Mouse (Mus musculus) urinary bladder, postnatal 36 days (tissue): Measurements from ENCODE around the gene Ptges2.

Experiments
- DNase-seq, 2 experiments: peaks; one replicate each; pipeline ENCODE4 v3.0.0; 2022; ENCODE audit warnings: low spot score in 2 of 2, mixed read lengths in 1 of 2

Gene Ptges2

DNA sequence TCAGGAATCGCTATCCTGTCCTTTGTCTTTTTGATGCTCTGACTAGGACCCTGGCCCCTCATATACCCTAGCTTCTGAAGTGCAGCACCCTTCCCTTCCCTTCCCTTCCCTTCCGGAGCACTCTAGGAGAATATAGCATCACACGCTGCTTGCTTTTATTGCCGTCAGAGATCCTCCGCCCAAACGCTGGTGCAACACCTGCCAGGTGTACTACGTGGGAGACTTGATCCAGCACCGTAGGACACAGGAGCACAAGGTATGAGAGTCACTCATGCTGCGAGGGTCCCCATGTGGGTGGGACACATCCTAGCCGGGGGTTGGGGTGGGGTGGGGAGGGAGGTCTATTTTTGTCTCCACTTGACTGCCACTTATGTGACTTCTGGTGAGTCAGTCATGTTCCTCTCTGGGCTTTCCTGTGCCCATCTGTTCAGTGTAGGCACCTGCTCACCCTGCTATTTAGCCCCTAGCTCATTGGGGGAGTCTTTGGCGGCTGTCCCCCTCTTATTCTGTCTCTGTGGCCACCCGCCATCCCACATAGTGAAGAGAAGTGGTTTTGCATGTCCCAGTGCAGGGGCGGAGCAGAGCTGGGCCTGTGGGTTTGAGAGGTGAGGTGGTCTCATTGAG is 20.3 kb upstream of the Ptges2 start:
- DNase-seq: no peak

DNA sequence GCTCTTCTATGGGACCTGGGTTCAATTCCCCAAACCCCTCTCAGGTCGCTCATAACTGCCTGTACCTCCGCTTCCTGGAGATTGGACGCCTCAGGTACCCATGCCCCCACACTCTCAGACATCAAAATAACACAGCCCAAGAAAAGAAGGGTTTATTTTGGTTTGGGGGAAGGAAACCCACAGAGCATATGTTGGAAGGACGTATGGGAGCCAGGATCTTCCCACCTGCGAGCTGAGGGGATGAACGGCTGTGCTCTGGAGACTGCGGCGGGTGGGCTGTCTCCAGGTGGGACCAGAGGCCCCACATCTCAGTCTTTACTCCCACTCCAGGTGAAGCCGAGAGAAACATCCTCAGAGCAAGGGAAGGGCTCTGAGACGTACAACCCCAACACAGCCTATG is 18.7 kb upstream of the Ptges2 start:
- no peak for DNase-seq

DNA sequence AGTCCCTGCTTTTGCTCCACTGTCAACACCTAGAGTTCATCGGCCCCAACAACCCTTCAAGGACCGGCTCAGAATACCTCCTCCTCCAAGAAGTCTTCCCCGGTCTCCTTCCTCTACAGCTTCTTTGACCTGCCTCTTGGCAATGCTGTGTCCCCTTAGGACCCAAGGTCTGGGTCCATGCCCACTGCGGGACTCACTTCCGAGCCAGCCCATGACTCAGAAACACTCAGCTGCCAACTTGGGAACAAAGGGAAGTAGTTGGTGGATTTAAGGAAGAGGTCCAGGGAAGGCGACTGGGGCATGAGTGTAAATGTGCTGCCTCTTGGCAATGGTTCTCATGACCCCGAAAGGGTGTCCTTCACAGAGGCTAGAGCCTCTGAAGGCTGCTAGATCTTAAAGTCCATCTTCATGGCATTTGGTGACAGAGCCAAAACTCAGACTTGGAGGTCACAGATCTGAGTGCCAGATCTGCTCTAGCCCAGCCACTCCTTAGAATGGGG is 15.6 kb upstream of the Ptges2 start:
- DNase-seq: no peak

DNA sequence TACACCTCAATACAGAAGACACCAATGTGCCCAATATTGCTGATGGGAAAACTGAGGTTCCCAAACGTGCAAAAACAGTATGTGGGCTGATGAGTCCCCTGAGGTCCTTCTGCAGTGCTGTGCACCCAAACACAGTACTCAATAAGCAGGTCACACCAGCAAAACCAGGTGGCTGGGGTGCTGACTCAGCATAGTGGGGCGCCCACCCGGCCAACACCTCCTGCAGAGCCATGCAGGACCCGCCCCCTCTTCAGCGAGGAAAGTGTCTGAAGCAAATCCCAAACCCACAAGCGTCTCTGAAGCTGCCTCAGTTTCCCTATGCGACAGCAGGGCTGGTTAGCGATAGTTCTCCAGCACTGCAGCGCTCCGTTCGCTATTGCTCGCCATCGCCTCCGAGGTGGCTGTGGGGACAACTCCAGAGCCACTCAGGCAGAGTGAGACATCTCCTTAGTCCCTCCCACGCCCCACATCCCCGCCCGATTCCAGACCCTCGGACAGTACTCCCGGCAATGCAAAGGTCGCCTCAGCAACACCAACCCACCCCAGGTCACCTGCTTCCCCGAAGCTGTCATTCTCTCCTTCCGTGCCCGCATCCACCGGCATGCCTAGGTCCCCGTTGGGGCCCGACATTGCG is 14.4 kb upstream of the Ptges2 start:
- DNase-seq: no peak

DNA sequence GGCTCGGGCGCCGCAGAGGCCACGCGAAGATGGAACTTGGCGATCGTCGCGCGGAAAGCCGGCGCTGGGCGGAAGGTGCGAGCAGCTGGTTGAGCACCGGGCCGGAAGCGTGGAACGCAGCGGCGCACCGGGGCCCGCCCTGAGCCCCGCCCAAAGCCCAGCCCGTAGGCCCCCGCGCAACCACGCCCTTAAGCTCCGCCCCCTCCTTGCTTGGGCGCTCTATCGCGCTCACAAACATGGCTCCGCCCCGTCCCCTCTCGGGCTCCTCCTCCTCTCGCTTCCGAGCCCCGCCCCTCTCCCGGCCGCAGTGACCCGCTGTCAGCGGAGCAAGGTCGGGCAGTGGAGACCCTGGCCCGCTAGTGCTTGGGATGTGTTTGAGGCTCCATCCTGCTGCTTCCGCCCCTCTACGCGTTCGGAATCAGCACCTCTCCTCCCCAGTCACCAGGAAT is 13.9 kb upstream of the Ptges2 start, which contains the start of gene 1110008P14Rik:
1110008P14Rik (minus strand) TSS at position 164 of the 449 bp plus-strand sequence.
- DNase-seq: peak; percentile 90 to 94

DNA sequence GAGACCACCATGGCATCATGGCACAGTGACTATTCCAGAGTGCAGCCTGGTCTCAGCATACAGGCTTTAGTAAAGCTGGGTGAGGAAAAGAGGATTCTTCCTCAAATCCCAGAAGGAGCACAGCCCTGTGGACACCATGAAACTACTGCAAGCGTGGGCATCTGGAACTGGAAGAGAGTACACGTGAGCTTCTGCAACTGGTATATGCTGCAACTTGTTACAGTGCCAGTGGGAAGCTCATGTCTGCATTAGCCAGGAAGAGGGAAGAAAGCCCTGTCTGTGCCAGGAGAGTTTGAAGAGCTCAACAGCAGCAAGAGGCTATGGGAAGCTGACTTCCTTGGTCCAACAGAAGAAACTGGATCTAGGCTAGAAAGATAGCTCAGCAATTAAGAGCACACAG is 13.0 kb upstream of the Ptges2 start:
- no peak for DNase-seq

DNA sequence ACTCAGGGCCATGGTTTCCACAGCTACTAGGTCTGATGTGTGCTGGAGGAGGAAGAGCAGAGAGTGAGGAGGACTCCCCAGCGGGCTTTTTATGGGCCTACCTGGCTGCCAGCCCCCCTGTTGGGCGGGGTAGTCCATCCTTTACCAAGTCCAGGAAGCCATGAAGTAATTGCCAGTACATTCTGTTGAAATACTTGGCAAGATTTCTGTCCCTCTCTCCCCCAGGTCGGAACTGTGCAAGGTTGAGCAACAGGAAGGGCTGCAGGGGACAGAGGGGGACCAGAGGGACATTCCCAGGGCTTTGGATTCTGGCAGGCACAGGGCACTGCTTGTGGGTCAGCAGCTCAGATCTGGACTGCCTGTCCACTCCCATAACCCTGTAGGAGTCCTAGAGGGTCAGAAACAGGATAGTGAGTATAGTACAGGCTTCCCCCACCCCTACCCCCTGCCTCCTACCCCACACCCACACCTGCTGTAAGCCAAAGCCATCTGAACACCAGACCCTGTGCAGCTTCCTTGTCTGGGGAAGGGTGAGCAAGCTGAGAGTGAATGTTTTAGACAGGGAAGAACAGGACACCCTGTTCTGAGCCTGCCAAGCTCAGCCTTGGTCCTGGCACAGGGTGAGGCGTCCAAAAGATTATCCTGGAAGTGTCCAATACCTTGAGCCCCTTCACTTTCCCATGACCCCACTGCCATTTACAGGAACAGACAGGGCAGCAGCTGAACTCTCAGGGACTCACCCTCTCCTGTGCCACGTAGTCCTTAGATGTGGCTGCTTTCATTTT is 7.8 kb upstream of the Ptges2 start, which contains the start of gene Lcn2:
Lcn2 (minus strand) TSS at position 547 of the 785 bp plus-strand sequence.
- no peak for DNase-seq

DNA sequence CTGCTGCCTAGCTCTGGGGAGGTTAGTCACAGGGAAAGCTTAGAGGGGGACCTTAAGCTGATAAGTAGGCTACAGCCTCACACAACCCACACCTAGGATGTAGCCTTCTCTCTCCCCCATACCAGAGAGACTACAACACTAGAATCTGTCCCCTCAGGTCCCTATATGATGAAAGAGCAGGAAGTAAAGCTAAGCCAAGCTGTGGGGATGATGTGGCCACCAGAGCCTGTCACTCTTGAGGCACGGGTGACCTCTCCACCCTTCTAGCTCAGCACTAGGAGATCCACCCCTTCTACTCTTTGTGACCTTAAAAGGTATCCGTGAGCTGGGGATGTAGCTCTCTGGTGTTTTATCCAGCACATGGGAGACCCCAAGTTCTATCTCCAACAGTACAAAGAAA is 6.5 kb upstream of the Ptges2 start:
- DNase-seq: no peak

GRCm38 (mm10) chr2:32390871-32391270 is 4.8 kb upstream of the Ptges2 start:
- DNase-seq: no peak

DNA sequence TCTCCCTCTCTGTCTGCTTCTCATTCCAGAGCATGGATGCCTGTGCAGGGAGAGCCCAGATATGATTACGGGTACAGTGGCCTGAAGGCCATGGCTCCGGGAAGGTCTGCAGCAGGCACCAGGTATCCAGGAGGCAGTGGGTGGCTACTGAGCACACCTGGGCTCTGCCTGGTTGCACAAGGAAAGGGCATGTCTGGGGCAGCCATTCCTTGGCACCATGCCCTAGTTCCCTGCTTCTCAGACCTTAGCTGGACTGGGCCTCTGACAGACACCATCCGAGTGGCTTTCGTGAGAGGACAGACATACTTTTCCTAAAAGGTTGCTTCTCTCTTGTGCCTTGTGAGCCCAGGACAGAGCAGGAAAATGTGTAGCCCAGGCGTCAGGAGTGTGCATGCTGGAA is 3.6 kb upstream of the Ptges2 start:
- DNase-seq: peak; percentile 18 to 43

DNA sequence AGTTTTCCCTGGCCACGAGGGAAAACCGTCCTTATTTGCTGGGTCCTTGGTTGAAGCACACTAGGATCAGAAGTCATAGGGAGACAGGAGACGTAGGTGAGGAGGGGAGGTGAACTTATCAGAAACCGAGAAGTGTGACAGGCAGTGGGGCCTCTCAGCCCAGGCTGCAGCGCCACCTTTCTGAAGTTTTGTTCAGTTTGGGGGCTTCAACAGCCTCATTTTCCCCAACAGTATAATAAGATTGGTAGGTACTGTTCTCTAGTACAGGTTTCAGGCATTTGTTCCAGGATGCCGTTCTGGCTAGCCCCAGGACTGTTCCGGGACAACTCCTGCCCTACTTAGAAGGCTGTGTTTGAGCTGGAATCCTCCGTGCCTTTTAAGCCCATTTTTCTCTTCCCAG is 723 bp upstream of the Ptges2 start:
- no peak for DNase-seq

DNA sequence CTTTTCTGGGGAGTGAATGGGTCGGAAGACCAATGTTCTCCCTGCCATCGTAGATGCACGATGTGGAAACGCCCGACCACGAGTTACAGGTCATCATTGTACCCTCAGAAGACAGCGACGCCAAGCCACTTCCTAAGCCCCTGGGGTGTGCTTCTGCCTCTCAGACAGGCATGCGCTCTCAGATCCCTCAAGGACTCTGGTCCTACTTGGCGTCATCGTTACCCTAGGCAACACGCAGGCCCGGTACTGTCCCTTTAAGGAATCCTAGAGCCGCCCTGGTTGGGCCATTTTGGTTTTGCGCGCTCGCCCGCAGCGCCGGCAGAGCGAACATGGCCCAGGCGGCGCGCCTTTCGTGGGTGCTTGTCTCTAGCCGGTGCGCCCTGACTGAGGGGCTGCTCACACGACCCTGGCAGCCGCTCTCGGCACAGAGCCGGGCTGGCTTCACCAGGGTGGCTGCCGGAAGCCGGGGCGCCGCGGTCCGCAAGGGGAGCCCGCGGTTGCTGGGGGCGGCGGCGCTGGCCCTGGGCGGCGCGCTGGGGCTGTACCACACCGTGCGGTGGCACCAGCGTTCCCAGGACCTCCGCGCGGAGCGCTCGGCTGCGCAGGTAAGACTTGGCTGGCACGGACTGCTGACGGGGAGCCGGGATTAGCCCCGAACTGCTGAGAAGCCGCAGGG is 388 bp downstream of the Ptges2 start:
- DNase-seq: peak; percentile 87 to 91

DNA sequence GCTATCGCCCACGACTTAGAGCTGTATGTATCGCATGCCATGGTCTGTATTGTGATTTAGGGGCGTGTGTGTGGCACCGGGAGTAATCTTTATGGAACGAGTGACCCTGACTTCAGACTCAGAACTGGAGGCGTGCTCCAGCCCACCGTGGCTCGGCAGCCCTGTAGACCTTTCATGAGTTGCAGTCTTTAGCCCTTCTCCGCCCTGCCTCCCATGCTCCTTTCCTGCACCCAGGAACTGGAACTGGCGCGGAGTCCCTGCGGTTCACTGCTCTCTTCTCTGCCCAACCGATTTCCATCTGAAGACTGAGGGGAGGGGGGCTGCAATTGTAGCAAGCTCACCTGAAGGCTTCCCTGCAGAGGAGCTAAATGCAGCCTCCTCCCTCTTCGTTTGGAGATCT is 999 bp downstream of the Ptges2 start:
- no peak for DNase-seq

DNA sequence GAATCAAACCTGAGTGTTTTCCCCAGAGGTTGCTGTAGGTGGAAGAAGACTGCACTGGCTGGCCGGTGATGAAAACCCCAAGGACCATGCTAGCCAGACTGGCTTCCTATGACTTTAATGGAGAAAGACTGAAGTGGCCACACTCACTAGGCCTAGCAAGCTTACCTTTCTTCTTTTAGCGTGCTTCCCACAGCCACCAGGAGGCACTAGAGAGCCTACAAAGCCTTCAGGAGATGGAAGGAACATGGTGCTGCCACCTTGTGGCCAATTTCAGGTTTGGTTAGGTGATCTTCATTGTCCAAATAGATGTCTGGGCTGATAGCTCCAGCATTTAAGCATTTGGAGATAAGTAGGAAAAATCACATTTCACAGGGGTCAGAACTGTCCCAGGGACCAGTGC is 9.0 kb downstream of the Ptges2 start:
- peak; percentile 93 to 95 for DNase-seq

DNA sequence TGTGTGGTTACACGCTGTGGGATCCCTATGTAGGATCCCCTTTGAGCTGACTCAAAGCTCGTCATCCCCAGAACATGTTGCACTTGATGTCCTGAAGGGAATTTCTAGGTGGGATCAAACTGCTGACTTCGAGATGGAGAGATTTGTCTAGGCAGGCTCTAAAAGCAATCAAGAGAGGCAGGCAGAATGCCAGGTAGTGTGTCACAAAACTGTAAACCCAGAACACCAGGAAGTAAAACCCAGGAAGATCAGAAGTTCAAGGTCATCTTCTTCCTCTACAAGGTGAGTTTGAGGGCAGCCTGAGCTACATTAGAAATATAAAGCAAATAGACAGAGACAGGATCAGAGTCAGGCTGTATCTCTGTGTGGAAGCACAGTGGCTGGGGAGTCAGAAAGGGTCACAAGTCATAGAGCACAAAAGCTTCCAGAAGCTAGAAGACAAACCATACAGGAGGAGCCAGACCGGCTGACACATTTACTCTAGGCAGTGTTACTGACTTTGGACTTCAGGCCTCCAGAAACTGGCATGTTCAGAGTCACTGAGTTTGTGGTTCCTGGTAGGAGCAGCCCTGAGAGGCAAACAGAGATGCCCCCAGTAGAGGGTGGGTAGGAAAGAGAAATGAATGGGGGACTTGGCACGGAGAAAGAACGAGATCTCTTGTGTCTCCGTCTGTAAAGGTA is 11.6 kb downstream of the Ptges2 start:
- DNase-seq: no peak

- DNase-seq: no peak
These were observed 13.0 kb downstream of the Ptges2 start for GRCm38 (mm10) chr2:32408429-32409424.

DNA sequence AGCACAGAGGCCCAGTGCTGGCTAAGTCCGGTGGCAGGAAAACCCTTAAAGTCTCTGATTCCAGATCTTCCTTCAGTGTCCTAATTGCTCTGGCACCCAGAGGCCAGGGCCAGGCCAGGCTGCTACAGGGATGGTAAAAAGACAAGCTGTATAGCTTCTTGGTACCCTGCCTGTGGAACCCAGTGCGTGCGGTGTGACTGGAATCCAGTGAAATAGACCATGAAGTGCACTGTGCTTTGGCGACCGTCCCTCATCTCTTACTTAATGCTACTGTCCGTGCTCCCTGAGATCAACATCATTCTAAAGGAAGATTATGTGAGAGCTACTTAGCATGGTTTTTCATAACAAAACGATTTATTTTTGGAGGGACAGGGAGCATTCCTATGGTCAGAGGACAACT is 15.7 kb downstream of the Ptges2 start:
- no peak for DNase-seq

DNA sequence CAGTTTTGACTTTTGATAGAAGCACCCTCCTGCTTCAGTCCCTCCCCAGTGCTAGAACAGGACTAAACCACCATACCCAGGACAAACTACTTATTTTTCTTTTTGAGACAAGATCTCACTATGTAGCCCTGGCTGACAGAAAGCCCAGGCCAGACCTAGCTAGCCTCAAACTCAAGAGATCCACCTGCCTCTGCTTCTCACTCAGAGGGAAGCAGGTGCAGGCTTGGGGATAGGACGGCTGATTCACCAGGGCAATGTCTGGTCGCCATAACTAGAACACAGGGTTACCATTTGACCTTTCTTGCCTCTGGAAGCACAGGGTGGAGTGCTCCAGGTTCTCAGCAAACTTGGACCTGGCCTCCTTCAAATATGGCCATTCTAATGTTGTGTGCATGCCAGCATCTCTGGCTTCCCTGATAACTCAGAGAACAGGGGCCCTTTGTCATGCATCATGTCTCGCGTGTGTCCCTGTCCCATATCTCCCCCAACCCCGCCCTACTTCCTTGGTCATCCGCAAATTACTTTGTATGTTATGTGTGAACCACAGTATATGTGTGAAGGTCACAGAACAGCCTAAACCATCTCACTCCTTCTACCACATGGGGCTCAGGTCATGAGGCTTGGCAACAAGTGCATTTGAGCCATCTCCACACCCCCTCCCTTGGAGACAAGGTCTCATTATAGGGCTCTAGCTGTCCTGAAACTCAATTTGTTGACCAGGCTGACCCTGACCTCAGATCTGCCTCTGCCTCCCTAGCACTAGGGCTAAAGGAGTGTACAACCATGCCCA is 17.2 kb downstream of the Ptges2 start:
- DNase-seq: no peak

DNA sequence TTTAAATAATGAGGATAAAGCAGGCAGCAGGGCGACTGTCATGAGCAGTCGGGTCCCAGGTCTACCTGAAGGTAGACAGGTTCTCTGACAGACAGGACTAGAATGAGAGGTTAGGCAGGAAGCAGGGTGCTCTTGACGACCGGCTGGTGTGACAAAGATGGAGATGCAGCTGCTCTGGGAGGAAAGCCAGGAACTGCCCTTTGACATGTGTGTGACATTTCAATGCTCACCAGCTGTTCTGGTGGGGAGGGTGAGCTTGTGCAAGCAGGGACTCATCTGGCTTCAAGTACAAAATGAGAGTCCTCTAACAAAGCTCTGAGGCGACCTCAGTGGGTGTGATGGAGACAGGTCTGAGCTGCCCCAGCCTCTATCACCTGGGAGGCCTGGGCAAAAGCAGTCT is 18.2 kb downstream of the Ptges2 start:
- no peak for DNase-seq
